Mouse (Mus musculus): ENCODE data around the gene S1pr4.

DNA sequence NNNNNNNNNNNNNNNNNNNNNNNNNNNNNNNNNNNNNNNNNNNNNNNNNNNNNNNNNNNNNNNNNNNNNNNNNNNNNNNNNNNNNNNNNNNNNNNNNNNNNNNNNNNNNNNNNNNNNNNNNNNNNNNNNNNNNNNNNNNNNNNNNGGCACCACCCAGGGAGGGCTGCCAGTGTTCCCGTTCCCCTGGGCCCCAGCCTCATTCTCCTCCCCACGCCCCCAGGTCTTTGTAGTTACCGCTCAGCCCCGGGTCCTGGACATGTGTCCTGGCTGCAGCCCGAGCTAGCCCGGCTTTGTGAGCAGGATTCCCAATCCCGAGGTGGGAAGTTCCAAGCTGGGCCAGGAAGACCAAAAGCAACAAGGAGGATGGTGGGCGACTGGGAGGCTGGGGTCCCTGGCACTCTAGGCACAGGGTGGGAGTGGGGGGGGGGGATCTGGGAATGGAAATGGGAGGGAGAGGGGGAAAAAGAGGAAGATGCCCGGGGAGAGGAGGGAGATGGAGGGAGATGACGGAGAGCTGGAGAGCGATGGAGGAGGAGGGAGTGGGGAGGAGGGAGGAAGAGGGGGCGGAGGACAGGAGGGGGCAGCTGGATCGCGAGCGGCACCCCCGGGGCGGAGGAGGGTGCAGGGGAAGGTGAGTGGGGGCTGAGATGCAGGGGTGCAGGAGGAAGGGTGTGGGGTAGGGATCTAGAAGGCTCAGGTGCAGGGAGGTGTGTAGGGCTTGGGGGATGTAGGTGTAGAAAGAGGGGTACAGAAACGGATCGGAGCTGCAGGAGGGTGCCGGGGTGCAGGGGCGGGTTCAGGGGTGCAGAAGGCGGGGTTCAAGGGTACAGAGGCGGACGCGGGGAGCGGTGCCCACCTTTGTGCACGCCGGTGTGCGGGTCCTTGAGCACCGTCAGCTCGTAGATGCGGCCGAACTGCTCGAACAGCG is 18.1 kb downstream of the S1pr4 start:
- no peak for TF ChIP-seq POLR2A (IDR thresholded peaks at IDR 0.05; ENCODE audit: borderline replicate concordance, low read depth, low read length)
- no peak for TF ChIP-seq CTCF (IDR thresholded peaks at IDR 0.05; ENCODE audit: low read depth, low read length)

Measured in bone marrow macrophage, adult 2 months (primary cell).